Mouse (Mus musculus) liver, adult 2 months (tissue): ENCODE results near the gene Bdnf. TPM values are rescaled to one million over a fixed set of nuclear protein-coding genes. Genes with fewer than 3 reads are reported as not detected.

Experiments used
- DNase-seq: peaks from one replicate; pipeline ENCODE4 v3.0.0-alpha.2; 2011; ENCODE audit warnings: low read depth, low spot score; ENCODE audit errors: extremely low read depth
- H3K27ac ChIP-seq: fragments of 200-500 bp; replicated peaks from 2 replicates; pipeline ENCODE4 v1.5.1; 2012; ENCODE audit warnings: low read depth, mild to moderate bottlenecking, control low read depth, inconsistent platforms, low read length; ENCODE audit not compliant: insufficient read depth
- H3K27me3 ChIP-seq: fragments of 200-500 bp; 2 replicates; pipeline ENCODE4 v1.6.1; 2012; ENCODE audit warnings: mild to moderate bottlenecking, moderate library complexity, low read length, inconsistent platforms; ENCODE audit not compliant: control insufficient read depth, insufficient read depth
- H3K36me3 ChIP-seq: fragments of 200-500 bp; 2 replicates; pipeline ENCODE4 v1.6.1; 2012; ENCODE audit warnings: low read length, inconsistent platforms; ENCODE audit not compliant: control insufficient read depth, insufficient read depth
- H3K4me1 ChIP-seq: fragments of 200-500 bp; 2 replicates; pipeline ENCODE4 v1.6.1; 2011; ENCODE audit warnings: low read length; ENCODE audit not compliant: control insufficient read depth, insufficient read depth
- H3K4me3 ChIP-seq: fragments of 200-500 bp; 2 replicates; pipeline ENCODE4 v1.5.1; 2011; ENCODE audit warnings: low read depth, mild to moderate bottlenecking, control low read depth, low read length, moderate library complexity; ENCODE audit not compliant: insufficient read depth
- H3K79me2 ChIP-seq: fragments of 200-500 bp; 2 replicates; pipeline ENCODE4 v1.6.1; 2012; ENCODE audit warnings: inconsistent platforms, mild to moderate bottlenecking, low read length, moderate library complexity; ENCODE audit not compliant: control insufficient read depth, insufficient read depth
- H3K9ac ChIP-seq: fragments of 200-500 bp; 2 replicates; pipeline ENCODE4 v1.6.1; 2012; ENCODE audit warnings: low read depth, mild to moderate bottlenecking, control low read depth, inconsistent platforms, low read length
- CTCF ChIP-seq: fragments of 200-500 bp; IDR thresholded peaks from 2 replicates; pipeline ENCODE4 v1.5.1; 2011; ENCODE audit warnings: low read depth, low read length, control low read depth
- POLR2A ChIP-seq: fragments of 200-500 bp; IDR thresholded peaks from 2 replicates; pipeline ENCODE4 v1.6.1; 2011; ENCODE audit warnings: low read length, control low read depth; ENCODE audit not compliant: insufficient read depth; ENCODE audit errors: extremely low read depth
- WGBS: fragments of 180-500 bp; shearing (Covaris S2); methylation state at CpG from one replicate; pipeline ENCODE4 v1.1.7; 2018; 5-methylcytosine and 5-hydroxymethylcytosine counted together
- polyA plus RNA-seq: library from polyadenylated mRNA; depleted of rRNA; stranded (reverse); fragments of >200 nt; gene quantifications from 2 replicates; pipeline ENCODE4 v1.2.3, GENCODE M21; 2012; rRNA removed
- total RNA-seq: library from RNA; depleted of rRNA; stranded (reverse); fragments of >200 nt; gene quantifications from 2 replicates; pipeline ENCODE4 v1.2.3, GENCODE M21; 2014; rRNA removed

Gene Bdnf
- total and polyA plus RNA-seq, 2 experiments, result 0.09 to 0.83 TPM

- H3K36me3 ChIP-seq, result no peaks in the 10 kb centered on the region
- 88% methylated on average over 3 of the region's 3 CpGs for WGBS
These were observed 94.3 kb downstream of the Bdnf start for GRCm38 (mm10) chr2:109768814-109769213.

GRCm38 (mm10) chr2:109776374-109776773 is 101.9 kb downstream of the Bdnf start:
- no peak for DNase-seq
- no peaks in the 10 kb centered on the region for H3K36me3 ChIP-seq
- H3K27me3 ChIP-seq, result no peaks in the 10 kb centered on the region
- no peak overlapping the region for H3K27ac ChIP-seq
- H3K4me1 ChIP-seq, result no peaks in the 10 kb centered on the region
- no peak overlapping the region for H3K4me3 ChIP-seq
- no peak overlapping the region for H3K9ac ChIP-seq
- 74% methylated on average over 6 of the region's 6 CpGs for WGBS
- H3K79me2 ChIP-seq, result no peaks in the 10 kb centered on the region
- TF ChIP-seq POLR2A, result no peak
- no peak for TF ChIP-seq CTCF

More at GRCm38 (mm10) chr2:109768814-109769213, 94.3 kb downstream of the Bdnf start:
- Histone ChIP-seq H3K4me1 (no peaks in the 10 kb centered on the region), H3K27ac (no peak overlapping the region), H3K27me3 (no peaks in the 10 kb centered on the region), H3K4me3 (no peak overlapping the region), H3K9ac (no peak overlapping the region), H3K79me2 (no peaks in the 10 kb centered on the region)
- DNase-seq, result no peak
- TF ChIP-seq CTCF, result no peak
- TF ChIP-seq POLR2A, result no peak

Other genes starting within 250 kb of the Bdnf start
- gene Lin7c, start 216.2 kb downstream of the Bdnf start, total RNA-seq, result 32.6 and 35.8 TPM in 2 replicates
- 5.3 and 5.4 TPM in 2 replicates for gene Lin7c, start 216.2 kb downstream of the Bdnf start, polyA plus RNA-seq
- gene Lgr4, start 242.9 kb downstream of the Bdnf start, total RNA-seq, result 53.9 and 61.8 TPM in 2 replicates
- 16.9 and 19.3 TPM in 2 replicates for gene Lgr4, start 242.9 kb downstream of the Bdnf start, polyA plus RNA-seq